Comparison of ENCODE assay signal across 8 mouse cellular contexts in genomic region chr1:163403498-163404126, GRCm38 (mm10). TPM values are rescaled to one million over a fixed set of nuclear protein-coding genes. Genes with fewer than 3 reads are reported as not detected.
DNase-seq lines count a peak whose midpoint lies in the region; ATAC-seq and TF ChIP-seq lines count a peak whose summit lies in the region.

Gorab (minus strand) TSS chr1:163403669.

- H3K9me3 ChIP-seq in heart, embryonic 12.5 days (replicated peaks): no peaks in the 10 kb centered on the region
- H3K9me3 ChIP-seq in kidney, postnatal 0 days (replicated peaks; ENCODE audit: low read length): no peaks in the 10 kb centered on the region
- H3K9me3 ChIP-seq in liver, embryonic 11.5 days (ENCODE audit: control insufficient read depth, low read length): no peaks in the 10 kb centered on the region
- no peaks in the 10 kb centered on the region for H3K9me3 ChIP-seq in stomach, embryonic 14.5 days (ENCODE audit: control insufficient read depth, low read depth, low read length)

- H3K27ac ChIP-seq in heart, embryonic 12.5 days (ENCODE audit: poor library complexity, severe bottlenecking): peak within 1 kb of the TSS; percentile 34
- peak within 1 kb of the TSS; percentile 78 for H3K27ac ChIP-seq in kidney, postnatal 0 days
- H3K27ac ChIP-seq in liver, embryonic 11.5 days (ENCODE audit: low read depth, low read length): peak within 1 kb of the TSS; percentile 38
- peak within 1 kb of the TSS; percentile 79 for H3K27ac ChIP-seq in stomach, embryonic 14.5 days (ENCODE audit: low read length)

- H3K4me3 ChIP-seq in heart, embryonic 12.5 days: peak within 1 kb of the TSS; percentile 83
- peak within 1 kb of the TSS; percentile 64 for H3K4me3 ChIP-seq in kidney, postnatal 0 days (replicated peaks; ENCODE audit: low read depth, low read length)
- H3K4me3 ChIP-seq in liver, embryonic 11.5 days (ENCODE audit: low read depth, low read length): peak within 1 kb of the TSS; percentile 82
- H3K4me3 ChIP-seq in stomach, embryonic 14.5 days (ENCODE audit: low read depth, low read length): peak within 1 kb of the TSS; percentile 58

- peaks cover 3% of the 10 kb centered on the region; the same call in 1 of the 2 replicates for H3K27me3 ChIP-seq in heart, embryonic 12.5 days (replicated peaks)
- no peaks in the 10 kb centered on the region for H3K27me3 ChIP-seq in kidney, postnatal 0 days (ENCODE audit: insufficient read depth, low read length)
- H3K27me3 ChIP-seq in liver, embryonic 11.5 days (replicated peaks; ENCODE audit: control insufficient read depth, insufficient read depth, low read length): no peaks in the 10 kb centered on the region
- H3K27me3 ChIP-seq in stomach, embryonic 14.5 days (ENCODE audit: control insufficient read depth, insufficient read depth, low read length): no peaks in the 10 kb centered on the region

- DNase-seq in CD4-positive helper T cell, adult 2 months (ENCODE audit: low read depth, low spot score): peak; percentile 94
- DNase-seq in brain, embryonic 18.5 days (ENCODE audit: low read depth, low spot score): peak; percentile 90
- peak; percentile 96 for DNase-seq in kidney, postnatal 0 days (ENCODE audit: low spot score)
- DNase-seq in liver, embryonic 11.5 days (ENCODE audit: low spot score): peak; percentile 92
- DNase-seq in naive thymus-derived CD4-positive, alpha-beta T cell, adult 2 months (ENCODE audit: low read depth): peak; percentile 95

- TF ChIP-seq CTCF in kidney, postnatal 0 days (IDR thresholded peaks at IDR 0.05; ENCODE audit: low read depth): no peak

- peaks cover 9% of the 10 kb centered on the region for H3K4me1 ChIP-seq in heart, embryonic 12.5 days (replicated peaks)
- H3K4me1 ChIP-seq in kidney, postnatal 0 days (replicated peaks; ENCODE audit: insufficient read depth, low read length): peaks cover 11% of the 10 kb centered on the region; the same call in 1 of the 2 replicates
- H3K4me1 ChIP-seq in liver, embryonic 11.5 days (replicated peaks; ENCODE audit: control insufficient read depth, insufficient read depth, low read length): peaks cover 10% of the 10 kb centered on the region
- peaks cover 10% of the 10 kb centered on the region for H3K4me1 ChIP-seq in stomach, embryonic 14.5 days (ENCODE audit: control insufficient read depth, insufficient read depth, low read length)

- peak within 1 kb of the TSS; percentile 79 for H3K4me2 ChIP-seq in heart, embryonic 12.5 days
- peak within 1 kb of the TSS; percentile 69 for H3K4me2 ChIP-seq in kidney, postnatal 0 days (ENCODE audit: low read length)
- peak within 1 kb of the TSS; percentile 86 for H3K4me2 ChIP-seq in liver, embryonic 11.5 days
- peak within 1 kb of the TSS; percentile 63 for H3K4me2 ChIP-seq in stomach, embryonic 14.5 days (replicated peaks; ENCODE audit: low read depth, low read length)

- H3K9ac ChIP-seq in heart, embryonic 12.5 days: peak within 1 kb of the TSS; percentile 89
- H3K9ac ChIP-seq in kidney, postnatal 0 days (ENCODE audit: low read depth, low read length): peak within 1 kb of the TSS; percentile 72
- H3K9ac ChIP-seq in liver, embryonic 11.5 days (ENCODE audit: low read depth, low read length): peak within 1 kb of the TSS; percentile 69
- H3K9ac ChIP-seq in stomach, embryonic 14.5 days (replicated peaks; ENCODE audit: low read depth, low read length): peak within 1 kb of the TSS; percentile 50

- WGBS in heart, embryonic 12.5 days: under 1% methylated on average over 28 of the region's 28 CpGs
- under 1% methylated on average over 28 of the region's 28 CpGs for whole genome bisulfite sequencing in kidney, postnatal 0 days
- WGBS in liver, embryonic 11.5 days: under 1% methylated on average over 28 of the region's 28 CpGs
- WGBS in stomach, embryonic 14.5 days: under 1% methylated on average over 28 of the region's 28 CpGs

- peak; percentile 99 for ATAC-seq in erythroid progenitor cell, adult 5-6 weeks (replicated peaks; ENCODE audit: low FRiP score, poor library complexity, severe bottlenecking)
- ATAC-seq in heart, embryonic 12.5 days (ENCODE audit: insufficient number of reproducible peaks, low FRiP score): peak; percentile 99
- peak; percentile 100 for ATAC-seq in kidney, postnatal 0 days (replicated peaks; ENCODE audit: low FRiP score, low read depth)
- ATAC-seq in liver, embryonic 11.5 days (replicated peaks; ENCODE audit: low FRiP score): peak; percentile 100
- peak; percentile 99 for ATAC-seq in stomach, embryonic 14.5 days (ENCODE audit: insufficient number of reproducible peaks, insufficient read depth, low FRiP score, low read depth)

- no peaks in the 10 kb centered on the region for H3K36me3 ChIP-seq in heart, embryonic 12.5 days
- H3K36me3 ChIP-seq in kidney, postnatal 0 days (ENCODE audit: insufficient read depth, low read length): no peaks in the 10 kb centered on the region
- H3K36me3 ChIP-seq in liver, embryonic 11.5 days (ENCODE audit: control insufficient read depth, insufficient read depth, low read length): no peaks in the 10 kb centered on the region
- no peaks in the 10 kb centered on the region for H3K36me3 ChIP-seq in stomach, embryonic 14.5 days (ENCODE audit: control insufficient read depth, insufficient read depth, low read length)

RNA-seq across cellular contexts. Expression of gene Gorab, which starts in this region (rescaled TPM):
- total RNA-seq in erythroid progenitor cell, adult 5-6 weeks (2015; ENCODE audit: low replicate concordance): 5.4 TPM in 2 replicates
- total RNA-seq in erythroid progenitor cell, adult 5-6 weeks (2017; ENCODE audit: low replicate concordance): 4.7 and 5.2 TPM in 2 replicates
- polyA plus RNA-seq in heart, embryonic 12.5 days (2016; fragmentation: Nextera tagmentation; extraction: Ambion mirVana): 11.8 TPM in 2 replicates
- 17.2 and 18.9 TPM in 2 replicates for polyA plus RNA-seq in kidney, postnatal 0 days (2015; fragmentation: Nextera tagmentation; extraction: Ambion mirVana)
- polyA plus RNA-seq in liver, embryonic 11.5 days (2014; fragmentation: Nextera tagmentation; extraction: Ambion mirVana): 10.0 and 11.2 TPM in 2 replicates
- 18.2 and 20.3 TPM in 2 replicates for polyA plus RNA-seq in stomach, embryonic 14.5 days (2014; fragmentation: Nextera tagmentation; extraction: Ambion mirVana)

Comparison
In these comparisons a context has a peak if more than half of its experiments do, and no peak if none do; other contexts are left out.
1. Peak in every context shown above with its lines: DNase-seq, ATAC-seq, H3K4me3 ChIP-seq and H3K27ac ChIP-seq.